Mouse (Mus musculus) liver, adult 2 months (tissue): ENCODE measurements around the gene Galnt14. TPM values are rescaled to one million over a fixed set of nuclear protein-coding genes. Genes with fewer than 3 reads are reported as not detected.

ENCODE experiments used
- DNase-seq: peaks from one replicate; pipeline ENCODE4 v3.0.0-alpha.2; 2011; ENCODE audit warnings: low read depth, low spot score; ENCODE audit errors: extremely low read depth
- H3K27ac ChIP-seq: fragments of 200-500 bp; replicated peaks from 2 replicates; pipeline ENCODE4 v1.5.1; 2012; ENCODE audit warnings: low read depth, mild to moderate bottlenecking, control low read depth, inconsistent platforms, low read length; ENCODE audit not compliant: insufficient read depth
- H3K27me3 ChIP-seq: fragments of 200-500 bp; 2 replicates; pipeline ENCODE4 v1.6.1; 2012; ENCODE audit warnings: mild to moderate bottlenecking, moderate library complexity, low read length, inconsistent platforms; ENCODE audit not compliant: control insufficient read depth, insufficient read depth
- H3K36me3 ChIP-seq: fragments of 200-500 bp; 2 replicates; pipeline ENCODE4 v1.6.1; 2012; ENCODE audit warnings: low read length, inconsistent platforms; ENCODE audit not compliant: control insufficient read depth, insufficient read depth
- H3K4me1 ChIP-seq: fragments of 200-500 bp; 2 replicates; pipeline ENCODE4 v1.6.1; 2011; ENCODE audit warnings: low read length; ENCODE audit not compliant: control insufficient read depth, insufficient read depth
- H3K4me3 ChIP-seq: fragments of 200-500 bp; 2 replicates; pipeline ENCODE4 v1.5.1; 2011; ENCODE audit warnings: low read depth, mild to moderate bottlenecking, control low read depth, low read length, moderate library complexity; ENCODE audit not compliant: insufficient read depth
- H3K79me2 ChIP-seq: fragments of 200-500 bp; 2 replicates; pipeline ENCODE4 v1.6.1; 2012; ENCODE audit warnings: inconsistent platforms, mild to moderate bottlenecking, low read length, moderate library complexity; ENCODE audit not compliant: control insufficient read depth, insufficient read depth
- H3K9ac ChIP-seq: fragments of 200-500 bp; 2 replicates; pipeline ENCODE4 v1.6.1; 2012; ENCODE audit warnings: low read depth, mild to moderate bottlenecking, control low read depth, inconsistent platforms, low read length
- CTCF ChIP-seq: fragments of 200-500 bp; IDR thresholded peaks from 2 replicates; pipeline ENCODE4 v1.5.1; 2011; ENCODE audit warnings: low read depth, low read length, control low read depth
- POLR2A ChIP-seq: fragments of 200-500 bp; IDR thresholded peaks from 2 replicates; pipeline ENCODE4 v1.6.1; 2011; ENCODE audit warnings: low read length, control low read depth; ENCODE audit not compliant: insufficient read depth; ENCODE audit errors: extremely low read depth
- WGBS: fragments of 180-500 bp; shearing (Covaris S2); methylation state at CpG from one replicate; pipeline ENCODE4 v1.1.7; 2018; 5-methylcytosine and 5-hydroxymethylcytosine counted together
- polyA plus RNA-seq: library from polyadenylated mRNA; depleted of rRNA; stranded (reverse); fragments of >200 nt; gene quantifications from 2 replicates; pipeline ENCODE4 v1.2.3, GENCODE M21; 2012
- total RNA-seq: library from RNA; depleted of rRNA; stranded (reverse); fragments of >200 nt; gene quantifications from 2 replicates; pipeline ENCODE4 v1.2.3, GENCODE M21; 2014

Gene Galnt14
- total and polyA plus RNA-seq, 2 experiments: 0.18 to 0.44 TPM

DNA sequence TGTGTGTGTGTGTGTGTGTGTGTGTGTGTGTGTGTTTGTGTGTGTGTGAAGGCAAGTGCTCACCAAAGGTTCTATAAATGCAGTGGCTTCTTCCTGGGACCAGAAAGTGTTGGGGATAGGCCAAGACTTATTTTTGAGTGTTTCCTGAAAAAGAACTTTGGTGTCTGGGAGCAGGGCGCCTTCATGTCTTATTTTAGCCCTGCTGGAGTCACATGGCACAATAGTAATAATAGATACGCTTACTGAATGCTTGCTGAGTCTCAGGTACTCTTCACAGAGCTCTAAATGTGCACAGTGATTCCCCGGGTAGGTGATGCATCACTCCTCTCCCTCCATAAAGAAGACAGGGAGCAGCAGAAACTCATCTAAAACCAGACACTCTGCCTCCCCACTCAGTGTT lies 153.2 kb downstream of the Galnt14 start:
- WGBS: 71% methylated on average over 3 of the region's 3 CpGs
- Histone ChIP-seq H3K4me3 (no peak overlapping the region), H3K27ac (no peak overlapping the region), H3K79me2 (no peaks in the 10 kb centered on the region), H3K27me3 (peaks cover 5% of the 10 kb centered on the region; the same call in 1 of the 2 replicates), H3K4me1 (no peaks in the 10 kb centered on the region), H3K36me3 (no peaks in the 10 kb centered on the region), H3K9ac (no peak overlapping the region)
- DNase-seq: no peak
- TF ChIP-seq POLR2A (no peak), CTCF (no peak)

DNA sequence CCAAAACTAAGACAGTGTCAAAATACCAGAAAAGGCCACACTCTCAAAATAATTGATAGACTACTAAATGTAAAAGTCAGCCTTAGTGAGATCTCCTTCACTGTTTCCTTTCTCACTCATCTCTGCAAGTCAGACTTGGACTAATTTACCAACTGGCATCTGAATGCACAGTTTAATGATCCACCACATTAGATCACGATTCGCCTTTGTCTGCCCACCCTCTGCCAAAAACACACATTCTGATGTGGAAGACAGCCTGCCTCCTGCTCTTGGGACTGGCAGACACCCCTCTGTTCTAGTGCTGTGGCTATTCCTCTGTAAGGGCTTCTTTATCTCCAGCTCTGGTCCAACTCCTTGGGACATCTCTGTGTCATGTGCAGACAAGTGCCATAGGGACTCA lies 153.8 kb downstream of the Galnt14 start:
- no peak overlapping the region for H3K4me3 ChIP-seq
- no peaks in the 10 kb centered on the region for H3K36me3 ChIP-seq
- no peaks in the 10 kb centered on the region for H3K79me2 ChIP-seq
- no peak overlapping the region for H3K27ac ChIP-seq
- 85% methylated on average over 2 of the region's 2 CpGs for WGBS
- H3K4me1 ChIP-seq: no peaks in the 10 kb centered on the region
- peaks cover 5% of the 10 kb centered on the region; the same call in 1 of the 2 replicates for H3K27me3 ChIP-seq
- no peak for DNase-seq
- no peak overlapping the region for H3K9ac ChIP-seq
- TF ChIP-seq CTCF (no peak), POLR2A (no peak)

DNA sequence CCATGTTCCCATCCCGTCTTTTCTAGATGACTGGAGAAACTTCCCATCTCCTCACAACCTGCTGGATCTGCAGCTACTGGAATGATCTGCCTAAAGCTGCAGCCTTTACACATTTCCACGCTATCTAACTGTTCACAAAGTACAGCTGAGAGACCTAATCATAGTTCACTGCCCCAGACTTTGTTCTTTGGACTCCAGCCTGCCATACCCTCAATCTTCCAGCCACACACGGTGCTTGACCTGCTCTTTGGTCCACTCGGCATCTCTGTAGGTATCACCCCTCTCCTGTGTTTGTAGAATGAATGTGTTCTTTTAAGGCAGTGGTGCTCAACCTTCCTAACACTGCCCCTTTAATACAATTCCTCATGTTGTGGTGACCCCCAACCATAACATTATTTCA lies 155.6 kb downstream of the Galnt14 start:
- DNase-seq: no peak
- no peak overlapping the region for H3K4me3 ChIP-seq
- H3K79me2 ChIP-seq: no peaks in the 10 kb centered on the region
- 63% methylated on average over 4 of the region's 4 CpGs for WGBS
- H3K36me3 ChIP-seq: no peaks in the 10 kb centered on the region
- peaks cover 5% of the 10 kb centered on the region; the same call in 1 of the 2 replicates for H3K27me3 ChIP-seq
- TF ChIP-seq CTCF (no peak), POLR2A (no peak)
- no peak overlapping the region for H3K9ac ChIP-seq
- no peaks in the 10 kb centered on the region for H3K4me1 ChIP-seq
- H3K27ac ChIP-seq: no peak overlapping the region

DNA sequence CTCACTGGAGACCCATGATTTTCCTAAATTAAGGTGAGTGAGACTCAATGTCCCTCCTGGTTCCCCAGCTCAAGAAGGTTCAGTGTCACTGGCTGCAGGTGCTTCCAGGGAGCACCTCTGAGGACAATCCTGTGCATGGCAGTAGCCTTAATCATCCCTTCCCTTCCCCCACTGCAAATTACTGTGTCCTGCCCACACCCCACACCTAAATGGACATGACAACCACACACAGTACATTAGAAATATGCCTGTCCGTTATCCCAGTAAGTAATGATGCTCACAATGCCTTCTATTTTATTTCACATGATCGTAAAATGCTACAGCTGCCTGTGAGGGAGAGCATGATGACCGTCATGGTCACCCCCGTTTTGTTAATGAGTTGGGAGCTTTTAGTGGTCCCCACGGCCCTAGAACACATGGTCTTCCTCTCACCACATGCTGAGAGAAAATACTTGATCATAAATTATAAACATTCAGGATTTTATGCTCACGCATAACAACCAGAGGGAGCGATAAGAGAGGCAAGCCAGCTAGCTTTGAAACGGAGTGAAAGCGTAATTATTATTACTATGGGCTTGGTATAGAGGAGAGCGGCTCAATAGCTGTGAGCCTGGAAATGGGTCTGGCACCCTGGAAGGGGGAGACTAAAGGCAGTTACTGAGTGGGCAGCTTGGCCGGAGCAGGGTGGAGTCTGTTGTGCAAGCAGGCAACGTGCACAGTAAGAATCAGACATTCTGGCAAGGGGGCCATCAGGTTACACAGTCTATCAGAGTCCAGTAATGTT lies 161.3 kb downstream of the Galnt14 start:
- Histone ChIP-seq H3K36me3 (no peaks in the 10 kb centered on the region), H3K9ac (no peak overlapping the region), H3K27ac (no peak overlapping the region), H3K27me3 (no peaks in the 10 kb centered on the region), H3K79me2 (no peaks in the 10 kb centered on the region), H3K4me3 (no peak overlapping the region), H3K4me1 (no peaks in the 10 kb centered on the region)
- no peak for DNase-seq
- TF ChIP-seq CTCF (no peak), POLR2A (no peak)
- WGBS: 80% methylated on average over 12 of the region's 12 CpGs

DNA sequence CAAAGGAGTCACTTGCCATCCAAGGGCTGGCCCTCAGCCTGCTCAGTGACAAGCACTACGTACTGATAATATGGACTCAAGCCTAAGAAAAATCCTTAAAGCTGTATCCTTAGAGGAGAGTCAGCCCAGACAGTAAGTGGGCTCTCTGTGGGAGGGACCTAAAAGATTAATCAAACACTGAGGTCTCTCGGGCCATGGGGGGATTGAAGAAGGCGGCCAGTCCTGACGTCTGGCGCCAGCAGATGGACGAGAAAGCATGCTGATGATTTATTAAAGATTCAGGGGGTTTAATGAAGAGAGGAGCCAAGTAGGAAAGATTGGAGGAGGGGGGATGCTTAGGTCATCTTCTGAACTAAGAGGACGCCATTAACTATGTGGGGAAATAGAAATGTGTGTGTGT lies 162.1 kb downstream of the Galnt14 start:
- Histone ChIP-seq H3K36me3 (no peaks in the 10 kb centered on the region), H3K4me3 (no peak overlapping the region), H3K9ac (no peak overlapping the region), H3K27ac (no peak overlapping the region), H3K27me3 (no peaks in the 10 kb centered on the region), H3K79me2 (no peaks in the 10 kb centered on the region), H3K4me1 (no peaks in the 10 kb centered on the region)
- WGBS: 71% methylated on average over 7 of the region's 7 CpGs
- no peak for DNase-seq
- no peak for TF ChIP-seq POLR2A
- TF ChIP-seq CTCF: no peak

DNA sequence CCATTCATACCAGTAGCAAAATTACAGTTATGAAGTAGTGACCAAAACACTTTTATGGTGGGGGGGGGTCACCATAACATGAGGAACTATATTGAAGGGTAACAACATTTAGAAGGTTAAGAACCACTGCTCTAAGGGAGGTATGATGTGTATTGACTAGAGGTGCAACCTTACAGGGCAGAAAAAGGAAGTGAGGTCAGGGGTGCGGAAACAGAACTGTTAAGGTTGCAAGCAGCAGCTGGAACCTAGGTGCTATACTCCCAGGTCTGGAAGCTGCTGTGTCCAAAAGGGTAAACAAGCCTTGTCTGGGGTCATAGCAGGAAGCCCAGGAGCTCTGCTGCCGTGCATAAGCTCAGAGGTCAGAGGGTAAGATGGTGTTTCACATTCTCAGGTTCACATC lies 162.8 kb downstream of the Galnt14 start:
- Histone ChIP-seq H3K4me3 (no peak overlapping the region), H3K4me1 (no peaks in the 10 kb centered on the region), H3K79me2 (no peaks in the 10 kb centered on the region), H3K27me3 (no peaks in the 10 kb centered on the region), H3K36me3 (no peaks in the 10 kb centered on the region), H3K27ac (no peak overlapping the region), H3K9ac (no peak overlapping the region)
- TF ChIP-seq CTCF (no peak), POLR2A (no peak)
- no peak for DNase-seq
- 53% methylated on average over 2 of the region's 2 CpGs for WGBS
